Mouse (Mus musculus) ES-Bruce4 (cell line): Measurements from ENCODE around the gene Mars. TPM values are rescaled to one million over a fixed set of nuclear protein-coding genes. Genes with fewer than 3 reads are reported as not detected.
A peak's percentile ranks its signal among the peaks of the same experiment; 100 is the strongest.

ENCODE experiments used
- H3K27ac ChIP-seq: 2 replicates; pipeline ENCODE4 v1.5.1; 2012; ENCODE audit warnings: low read length, inconsistent platforms; ENCODE audit not compliant: insufficient read depth
- H3K27me3 ChIP-seq: 2 replicates; pipeline ENCODE4 v1.6.1; 2012; ENCODE audit warnings: mild to moderate bottlenecking, low read length, inconsistent platforms; ENCODE audit not compliant: control insufficient read depth, poor library complexity, insufficient read depth, severe bottlenecking
- H3K36me3 ChIP-seq: 2 replicates; pipeline ENCODE4 v1.6.1; 2012; ENCODE audit warnings: inconsistent platforms, mild to moderate bottlenecking, low read length, moderate library complexity; ENCODE audit not compliant: control insufficient read depth, poor library complexity, insufficient read depth, severe bottlenecking
- H3K4me1 ChIP-seq: one replicate; pipeline ENCODE4 v1.8.1; 2011; ENCODE audit warnings: low read length; ENCODE audit not compliant: control insufficient read depth, insufficient read depth
- H3K4me3 ChIP-seq: 2 replicates; pipeline ENCODE4 v1.5.1; 2011; ENCODE audit warnings: low read depth, mild to moderate bottlenecking, low read length
- H3K9ac ChIP-seq: 2 replicates; pipeline ENCODE4 v1.6.1; 2012; ENCODE audit warnings: low read depth, mild to moderate bottlenecking, inconsistent platforms; ENCODE audit not compliant: poor library complexity, severe bottlenecking
- H3K9me3 ChIP-seq: replicated peaks from 2 replicates; pipeline ENCODE4 v1.6.1; 2012; ENCODE audit warnings: mild to moderate bottlenecking, low read length, inconsistent platforms; ENCODE audit not compliant: control insufficient read depth, poor library complexity, insufficient read depth, severe bottlenecking
- CTCF ChIP-seq: IDR thresholded peaks from one replicate; pipeline ENCODE4 v1.8.1; 2011; ENCODE audit warnings: low read depth, low read length
- EP300 ChIP-seq: IDR thresholded peaks from 2 replicates; pipeline ENCODE4 v1.6.1; 2011; ENCODE audit warnings: low read depth, low read length; ENCODE audit not compliant: insufficient read depth
- POLR2A ChIP-seq: IDR thresholded peaks from one replicate; pipeline ENCODE4 v1.8.1; 2011; ENCODE audit warnings: low read length; ENCODE audit not compliant: insufficient read depth
- polyA plus RNA-seq: library from polyadenylated mRNA; stranded (reverse); fragments of >200 nt; gene quantifications from 2 replicates; pipeline ENCODE4 v1.2.4, GENCODE M21; 2011; ENCODE audit warnings: low read depth; ENCODE audit not compliant: missing spikeins, insufficient read depth, insufficient read length

Gene Mars
- polyA plus RNA-seq, 1 experiment = 136 TPM

DNA sequence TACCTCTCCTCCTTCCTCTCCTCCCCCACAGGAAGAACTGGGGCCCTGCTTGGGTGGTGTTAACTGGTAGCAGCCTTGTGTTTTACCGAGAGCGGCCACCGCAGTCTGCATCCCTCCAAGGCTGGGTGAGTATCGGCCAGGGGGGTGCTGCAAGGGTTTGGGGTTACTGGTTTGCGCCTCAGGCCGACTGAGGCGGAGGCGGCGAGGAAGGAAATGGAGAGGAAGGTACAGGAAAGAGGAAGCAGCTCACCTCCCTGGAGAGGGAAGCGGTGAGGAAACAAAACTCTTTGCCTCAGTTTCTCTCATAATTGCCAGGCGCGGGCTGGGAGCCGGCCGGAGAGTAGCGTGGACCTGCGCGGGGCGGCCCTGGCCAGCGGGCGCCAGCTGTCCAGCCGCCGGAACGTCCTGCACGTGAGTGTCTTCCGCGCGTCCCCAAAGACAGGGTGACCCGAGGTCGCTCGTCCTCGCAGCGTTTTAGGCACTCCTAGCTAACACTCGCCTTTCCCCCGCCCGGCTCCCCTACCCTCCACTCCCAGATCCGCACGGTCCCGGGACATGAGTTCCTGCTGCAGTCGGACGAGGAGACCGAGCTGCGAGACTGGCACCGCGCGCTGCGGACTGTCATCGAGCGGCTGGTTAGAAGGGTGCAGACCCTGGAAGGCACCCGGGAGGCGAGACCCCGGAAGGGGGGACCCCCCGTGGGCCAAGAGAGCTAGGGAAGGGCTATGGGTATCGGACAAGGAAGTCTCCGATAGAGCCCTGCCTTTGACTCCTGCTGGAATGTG is 14.6 kb upstream of the Mars start:
- Histone ChIP-seq H3K27ac (no peak overlapping the region), H3K27me3 (no peaks in the 10 kb centered on the region), H3K4me1 (peaks cover 12% of the 10 kb centered on the region), H3K9ac (peak overlapping the region; percentile 75), H3K36me3 (0 out of 2 replicates have a peak, but pooled peaks cover 5% of the 10 kb centered on the region), H3K9me3 (no peaks in the 10 kb centered on the region), H3K4me3 (peak overlapping the region; percentile 56)
- TF ChIP-seq POLR2A (no peak), EP300 (no peak), CTCF (no peak)

DNA sequence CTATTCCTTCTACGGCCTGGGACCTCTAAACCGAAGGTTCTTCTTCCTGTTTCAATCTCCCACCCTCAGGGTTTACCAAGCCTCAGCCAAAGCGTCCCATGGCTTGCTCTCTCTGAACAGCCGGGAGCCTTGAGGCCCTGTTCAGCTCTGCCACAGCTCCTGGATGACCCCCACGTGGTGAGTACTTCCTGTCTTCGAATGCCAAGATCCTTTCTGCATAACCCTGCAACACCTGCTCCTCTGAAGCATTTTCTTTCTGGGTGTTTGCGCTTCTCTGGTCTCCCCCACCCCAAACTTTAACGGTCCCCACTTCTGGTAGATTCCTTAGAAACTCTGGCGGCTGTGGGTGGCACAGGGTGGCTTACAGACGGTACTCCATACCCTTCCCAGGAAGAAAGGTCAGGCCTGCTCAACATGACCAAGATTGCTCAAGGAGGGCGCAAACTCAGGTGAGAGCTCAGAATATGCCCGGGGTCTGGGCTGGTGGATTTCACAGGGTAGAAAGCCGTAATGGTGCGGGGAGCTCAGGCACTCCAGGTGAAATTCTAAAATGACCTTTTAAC is 13.9 kb upstream of the Mars start:
- H3K9ac ChIP-seq = peak overlapping the region; percentile 75
- no peaks in the 10 kb centered on the region for H3K36me3 ChIP-seq
- peaks cover 12% of the 10 kb centered on the region for H3K4me1 ChIP-seq
- no peaks in the 10 kb centered on the region for H3K27me3 ChIP-seq
- TF ChIP-seq CTCF = no peak
- no peak for TF ChIP-seq POLR2A
- no peak for TF ChIP-seq EP300
- no peak overlapping the region for H3K27ac ChIP-seq
- peak overlapping the region; percentile 56 for H3K4me3 ChIP-seq
- no peaks in the 10 kb centered on the region for H3K9me3 ChIP-seq

DNA sequence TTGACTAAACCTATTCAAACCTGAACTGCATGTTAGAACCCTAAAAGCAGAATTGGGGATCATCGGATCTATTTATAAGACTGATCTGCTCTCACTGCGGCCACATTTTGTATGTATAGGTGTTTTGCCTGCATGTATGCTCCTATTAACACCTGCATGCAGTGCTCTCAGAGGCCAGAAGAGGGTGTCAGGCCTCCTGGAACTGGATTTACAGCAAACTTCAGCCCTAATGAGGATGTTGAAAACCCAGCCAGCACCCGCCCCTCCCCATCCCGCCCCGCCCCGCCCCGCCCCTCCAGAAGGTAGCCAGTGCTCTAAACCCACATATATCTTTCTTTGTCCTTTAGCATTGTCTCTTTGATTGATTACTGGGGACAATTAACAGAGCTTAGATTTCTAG is 12.9 kb upstream of the Mars start:
- no peak overlapping the region for H3K4me3 ChIP-seq
- H3K36me3 ChIP-seq = no peaks in the 10 kb centered on the region
- no peak overlapping the region for H3K27ac ChIP-seq
- H3K27me3 ChIP-seq = no peaks in the 10 kb centered on the region
- no peaks in the 10 kb centered on the region for H3K9me3 ChIP-seq
- TF ChIP-seq POLR2A (no peak), CTCF (peak; percentile 43), EP300 (no peak)
- no peak overlapping the region for H3K9ac ChIP-seq
- H3K4me1 ChIP-seq = peaks cover 12% of the 10 kb centered on the region

DNA sequence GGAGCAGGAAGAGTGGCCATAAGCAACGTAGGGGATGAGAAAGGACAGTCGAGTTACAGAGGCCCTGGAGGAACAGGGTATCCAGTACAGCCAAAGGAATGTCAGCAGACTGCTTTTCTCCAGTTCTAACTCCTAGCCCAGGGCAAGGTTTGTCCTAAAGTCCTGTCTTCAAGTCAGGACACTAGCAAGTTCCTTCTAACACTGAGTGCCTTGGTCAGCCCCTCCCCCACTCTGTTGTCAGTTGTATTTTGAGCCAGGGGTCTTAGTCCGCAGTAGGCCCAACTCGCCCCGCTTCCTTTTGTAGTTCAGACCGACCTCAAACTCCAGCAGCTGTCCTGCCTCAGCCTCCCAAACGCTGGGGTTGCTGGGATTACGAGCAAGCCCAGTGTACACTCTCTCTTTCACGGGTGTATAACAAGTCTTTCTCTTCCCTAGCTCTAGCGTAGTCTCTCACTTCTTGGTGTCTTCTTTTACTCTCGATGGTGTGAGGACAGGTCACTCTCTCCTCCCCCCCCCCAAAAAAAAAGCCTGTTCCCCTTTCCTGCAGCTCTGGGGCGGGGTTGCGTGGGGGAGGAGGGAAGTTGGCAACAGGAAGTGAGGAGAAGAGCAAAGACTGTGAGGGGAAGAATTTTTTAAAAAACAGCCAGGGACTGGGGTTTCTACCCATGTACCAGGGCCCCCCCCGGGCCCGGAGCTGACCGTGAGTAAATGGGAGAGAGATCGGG is 11.7 kb upstream of the Mars start:
- Histone ChIP-seq H3K36me3 (no peaks in the 10 kb centered on the region), H3K9ac (peak overlapping the region; percentile 54), H3K9me3 (no peaks in the 10 kb centered on the region), H3K27ac (peak overlapping the region; percentile 59), H3K27me3 (no peaks in the 10 kb centered on the region), H3K4me1 (peaks cover 12% of the 10 kb centered on the region), H3K4me3 (0 out of 2 replicates have a peak overlapping the region, but pooled peaks have one; percentile 8)
- TF ChIP-seq EP300 = peak; percentile 40; the same call in 1 of the 2 replicates
- no peak for TF ChIP-seq POLR2A
- no peak for TF ChIP-seq CTCF

DNA sequence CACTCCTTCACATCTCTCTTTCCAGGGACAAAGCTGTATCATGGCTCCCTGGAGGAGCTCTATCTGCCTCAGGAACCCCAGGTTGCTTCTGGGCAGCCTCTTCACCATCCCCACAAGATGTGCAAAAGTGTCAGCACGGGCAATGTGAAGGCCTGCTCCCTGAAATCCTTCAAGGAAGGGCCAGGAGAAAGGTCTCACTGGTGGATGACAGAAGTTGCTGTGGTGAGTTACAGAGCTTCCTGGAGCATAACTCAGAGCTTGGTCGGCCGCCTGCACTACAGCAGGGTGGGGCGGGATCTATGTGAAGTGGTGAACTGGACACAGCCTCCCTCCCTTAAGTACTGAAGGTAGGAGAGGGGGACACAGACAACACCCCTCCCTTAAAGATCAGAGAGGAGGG is 11.1 kb upstream of the Mars start:
- no peaks in the 10 kb centered on the region for H3K27me3 ChIP-seq

DNA sequence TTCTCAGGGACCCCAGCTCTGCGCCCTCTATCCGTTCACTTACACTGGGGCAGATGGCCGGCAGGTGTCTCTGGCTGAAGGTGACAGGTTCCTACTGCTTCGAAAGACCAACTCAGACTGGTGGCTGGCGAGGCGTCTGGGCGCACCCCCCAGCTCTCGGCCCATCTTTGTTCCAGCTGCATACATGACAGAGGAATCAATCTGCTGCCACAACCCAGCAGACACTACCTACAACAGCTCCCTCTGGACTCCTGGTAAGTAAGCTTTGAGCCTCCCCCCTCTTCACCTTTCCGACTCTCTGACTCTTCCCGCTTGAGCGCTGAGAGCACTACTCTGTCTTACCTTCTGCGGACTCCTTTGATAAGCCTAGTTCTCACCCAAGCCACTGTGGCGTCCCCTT is 10.6 kb upstream of the Mars start:
- Histone ChIP-seq H3K4me1 (peaks cover 10% of the 10 kb centered on the region), H3K4me3 (peak overlapping the region; percentile 13), H3K27ac (no peak overlapping the region; the same call in 1 of the 2 replicates), H3K36me3 (no peaks in the 10 kb centered on the region), H3K9me3 (no peaks in the 10 kb centered on the region), H3K27me3 (no peaks in the 10 kb centered on the region), H3K9ac (peak overlapping the region; percentile 19; the same call in 1 of the 2 replicates)
- no peak for TF ChIP-seq POLR2A
- TF ChIP-seq CTCF = no peak
- TF ChIP-seq EP300 = no peak

More for the DNA sequence above, 11.1 kb upstream of the Mars start:
- TF ChIP-seq CTCF = no peak
- no peak for TF ChIP-seq EP300
- Histone ChIP-seq H3K9ac (no peak overlapping the region), H3K4me1 (peaks cover 10% of the 10 kb centered on the region), H3K36me3 (no peaks in the 10 kb centered on the region), H3K27ac (peak overlapping the region; percentile 59; the same call in 1 of the 2 replicates), H3K9me3 (no peaks in the 10 kb centered on the region), H3K4me3 (no peak overlapping the region)
